Mouse (Mus musculus) megakaryocyte, embryonic 14.5 days (primary cell): ENCODE results near the gene Pdzd8. TPM values are rescaled to one million over a fixed set of nuclear protein-coding genes. Genes with fewer than 3 reads are reported as not detected.
A peak's percentile ranks its signal among the peaks of the same experiment; 100 is the strongest.

ENCODE experiments used
- H3K27me3 ChIP-seq: replicated peaks from 2 replicates; pipeline ENCODE3; 2012; ENCODE audit warnings: inconsistent platforms
- H3K36me3 ChIP-seq: replicated peaks from 2 replicates; pipeline ENCODE3; 2012; ENCODE audit warnings: low read length, inconsistent platforms, mixed read lengths
- H3K4me1 ChIP-seq: 2 replicates; pipeline ENCODE4 v1.6.1; 2012; ENCODE audit warnings: inconsistent platforms
- H3K4me3 ChIP-seq: replicated peaks from 2 replicates; pipeline ENCODE3; 2012; ENCODE audit warnings: moderate library complexity, mild to moderate bottlenecking, inconsistent platforms
- H3K9me3 ChIP-seq: 2 replicates; pipeline ENCODE4 v1.6.1; 2012; ENCODE audit warnings: inconsistent platforms
- FLI1 ChIP-seq: IDR thresholded peaks from 2 replicates; pipeline ENCODE4 v1.6.1; 2012; ENCODE audit warnings: low read length, inconsistent platforms, mixed read lengths
- GATA1 ChIP-seq: IDR thresholded peaks from 3 replicates; pipeline ENCODE4 v1.6.1; 2012; ENCODE audit warnings: mixed read lengths, low read length, inconsistent platforms, borderline replicate concordance
- polyA plus RNA-seq: library from polyadenylated mRNA; stranded (reverse); fragments of >175 nt; gene quantifications from 2 replicates; pipeline ENCODE4 v1.2.3, GENCODE M21; 2012; ENCODE audit warnings: low replicate concordance; ENCODE audit not compliant: insufficient read depth

The Pdzd8 gene
- polyA plus RNA-seq, result 1.3 and 1.9 TPM in 2 replicates

DNA sequence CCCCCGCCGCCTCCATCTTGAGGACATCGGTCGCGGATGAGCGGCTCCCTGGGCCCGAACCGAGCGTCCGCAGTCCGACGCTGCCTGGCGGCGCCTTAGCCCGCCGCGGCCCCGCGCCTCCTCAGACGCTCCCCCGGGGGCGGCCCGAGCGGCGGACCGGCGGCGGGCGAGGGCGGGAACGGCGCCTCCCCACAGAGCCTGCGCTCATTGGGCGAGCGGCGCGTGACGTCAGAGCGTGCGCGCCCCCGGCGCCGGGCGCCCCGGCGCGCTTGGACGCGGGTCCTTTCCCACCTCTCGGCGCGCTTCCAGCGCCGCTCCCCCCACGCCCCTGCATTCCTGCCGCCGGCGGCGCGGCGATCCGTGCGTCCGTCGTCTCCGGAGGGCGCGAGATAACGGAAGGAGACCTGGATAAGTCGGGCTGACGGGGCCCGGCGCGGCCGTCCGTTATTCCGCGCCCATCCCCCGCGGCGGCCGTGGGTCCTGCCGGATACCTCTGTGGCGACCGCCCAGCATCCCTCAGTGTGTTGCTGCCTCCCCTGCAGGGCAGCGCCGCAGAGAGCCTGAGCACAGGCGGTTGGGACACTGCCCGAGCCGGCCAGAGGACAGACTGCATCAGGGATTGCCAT, at the start of gene Pdzd8:
Gene Pdzd8 (minus strand): TSS at position 123 of the 626 bp plus-strand sequence.
- Histone ChIP-seq H3K36me3 (peaks cover 2% of the 10 kb centered on the region), H3K27me3 (no peaks in the 10 kb centered on the region), H3K4me3 (peak within 1 kb of the TSS; percentile 100), H3K4me1 (peaks cover 51% of the 10 kb centered on the region), H3K9me3 (no peaks in the 10 kb centered on the region)
- TF ChIP-seq GATA1 (no peak), FLI1 (no peak)

DNA sequence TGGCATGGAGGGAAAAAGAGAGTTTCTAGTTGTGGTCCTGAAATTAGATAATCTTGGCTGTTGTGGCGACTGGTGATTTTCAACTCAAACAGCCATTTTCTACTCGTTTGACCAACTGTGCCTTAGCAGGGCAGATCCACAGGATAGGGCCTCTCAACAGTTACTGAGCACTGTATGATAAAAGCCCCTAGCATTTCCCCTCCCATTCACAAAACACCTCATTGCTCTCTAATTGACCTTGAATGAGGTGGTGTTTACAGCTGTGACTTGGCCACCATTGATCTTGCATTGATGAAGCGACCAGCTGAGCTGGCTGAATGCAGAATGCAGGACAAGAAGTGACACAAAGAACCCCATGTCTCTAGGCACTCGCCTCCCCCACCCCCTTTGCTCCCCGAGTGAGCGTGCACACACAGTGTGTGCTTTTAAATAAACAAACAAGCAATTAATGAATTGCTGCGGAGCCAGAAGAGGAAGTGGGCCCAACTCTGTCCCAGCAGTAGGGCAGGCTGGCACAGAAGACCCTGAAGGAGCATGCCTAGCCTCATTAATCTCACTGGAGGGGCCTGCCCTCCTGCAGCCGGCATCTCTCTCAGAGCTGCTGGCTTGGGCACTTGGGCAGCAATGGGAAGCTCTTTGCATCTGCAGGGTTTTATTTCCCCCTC, 48.3 kb upstream of the Pdzd8 start:
- H3K4me1 ChIP-seq, result peaks cover 8% of the 10 kb centered on the region
- H3K4me3 ChIP-seq, result no peak overlapping the region
- H3K9me3 ChIP-seq, result no peaks in the 10 kb centered on the region
- no peaks in the 10 kb centered on the region for H3K36me3 ChIP-seq
- peaks cover 43% of the 10 kb centered on the region for H3K27me3 ChIP-seq
- no peak for TF ChIP-seq FLI1
- no peak for TF ChIP-seq GATA1

DNA sequence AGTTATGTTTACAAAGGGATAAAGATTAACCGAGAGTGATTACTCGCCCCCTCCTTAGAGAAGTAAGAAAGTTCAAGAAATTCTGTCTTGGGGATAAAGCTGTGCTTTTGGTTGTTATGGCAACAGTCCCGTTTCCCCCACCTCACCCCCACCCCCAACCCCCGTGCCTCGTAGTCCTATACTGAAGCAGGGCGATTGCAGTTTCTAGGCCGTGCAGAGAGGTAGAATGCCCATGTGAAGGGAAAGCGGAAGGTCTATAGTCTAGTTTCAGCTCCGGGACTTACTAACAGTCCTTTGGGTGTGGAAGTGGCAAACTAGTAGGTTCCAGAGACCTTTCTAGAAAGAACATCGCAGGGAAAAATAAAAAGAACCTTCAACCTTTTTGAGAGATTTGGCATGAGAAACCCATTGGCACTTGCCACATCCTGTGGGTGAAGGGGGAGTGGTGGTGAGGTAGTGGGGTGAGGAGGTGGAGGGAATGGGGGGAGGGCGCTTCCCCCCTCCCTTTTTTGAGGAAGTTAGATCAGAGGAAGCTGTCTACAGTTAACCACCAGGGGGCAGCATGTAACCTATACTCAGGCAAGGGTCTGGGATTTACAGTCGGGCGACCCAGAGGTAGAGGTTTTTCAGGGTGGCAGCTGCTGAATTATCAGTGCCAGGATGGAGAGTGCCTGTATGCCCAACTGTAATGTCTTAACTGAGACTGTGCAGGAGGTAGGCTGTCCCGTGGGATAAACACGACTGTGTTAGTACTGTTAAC, 43.4 kb upstream of the Pdzd8 start:
- H3K4me3 ChIP-seq, result peak overlapping the region; percentile 72
- H3K9me3 ChIP-seq, result no peaks in the 10 kb centered on the region
- peaks cover 9% of the 10 kb centered on the region for H3K4me1 ChIP-seq
- H3K27me3 ChIP-seq, result peaks cover 28% of the 10 kb centered on the region
- TF ChIP-seq GATA1, result no peak
- TF ChIP-seq FLI1, result no peak
- no peaks in the 10 kb centered on the region for H3K36me3 ChIP-seq

DNA sequence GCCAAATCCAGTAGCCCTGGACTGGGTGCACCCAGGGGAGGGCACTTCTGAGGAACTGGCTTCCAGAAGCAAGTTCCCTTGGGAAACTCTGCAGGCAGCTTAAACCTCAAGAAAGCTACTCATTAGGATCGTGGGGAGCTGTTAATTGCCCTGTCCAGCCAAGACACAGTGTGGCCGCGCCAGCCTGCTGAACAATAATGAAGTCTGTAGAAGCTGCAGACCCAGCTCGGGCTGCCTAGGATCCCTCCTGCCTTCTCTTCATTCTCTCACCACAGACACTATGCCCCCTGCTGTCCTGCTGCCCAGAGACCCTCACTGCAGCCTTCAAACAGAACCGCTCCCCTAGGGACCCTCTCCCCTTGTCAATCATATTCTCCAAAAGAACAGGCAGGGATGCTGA, 42.8 kb upstream of the Pdzd8 start:
- H3K36me3 ChIP-seq, result no peaks in the 10 kb centered on the region
- peaks cover 26% of the 10 kb centered on the region for H3K27me3 ChIP-seq
- TF ChIP-seq GATA1 (no peak), FLI1 (no peak)
- H3K4me3 ChIP-seq, result no peak overlapping the region
- peaks cover 9% of the 10 kb centered on the region for H3K4me1 ChIP-seq
- no peaks in the 10 kb centered on the region for H3K9me3 ChIP-seq

DNA sequence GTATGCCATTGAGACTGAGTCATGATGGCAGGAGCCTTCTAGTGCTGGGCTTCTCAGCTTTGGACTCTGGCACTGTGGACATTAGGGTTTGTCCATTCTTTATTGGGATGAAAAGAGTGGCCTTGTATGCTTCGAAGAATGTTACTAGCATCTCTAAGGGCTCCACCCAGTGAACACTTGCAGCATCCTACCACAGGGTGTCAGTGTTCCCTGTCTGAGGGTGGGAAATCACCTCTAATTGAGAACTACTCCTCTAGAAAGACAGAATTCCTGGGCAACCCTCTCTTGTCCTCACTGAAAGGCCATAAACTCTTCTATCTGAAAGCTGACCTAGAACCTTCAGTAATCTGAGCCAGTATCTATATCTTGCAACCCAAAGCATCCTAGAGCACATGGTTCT, 41.6 kb upstream of the Pdzd8 start:
- peaks cover 9% of the 10 kb centered on the region for H3K4me1 ChIP-seq
- H3K36me3 ChIP-seq, result no peaks in the 10 kb centered on the region
- TF ChIP-seq FLI1 (no peak), GATA1 (no peak)
- H3K27me3 ChIP-seq, result peaks cover 26% of the 10 kb centered on the region
- H3K9me3 ChIP-seq, result no peaks in the 10 kb centered on the region
- no peak overlapping the region for H3K4me3 ChIP-seq

DNA sequence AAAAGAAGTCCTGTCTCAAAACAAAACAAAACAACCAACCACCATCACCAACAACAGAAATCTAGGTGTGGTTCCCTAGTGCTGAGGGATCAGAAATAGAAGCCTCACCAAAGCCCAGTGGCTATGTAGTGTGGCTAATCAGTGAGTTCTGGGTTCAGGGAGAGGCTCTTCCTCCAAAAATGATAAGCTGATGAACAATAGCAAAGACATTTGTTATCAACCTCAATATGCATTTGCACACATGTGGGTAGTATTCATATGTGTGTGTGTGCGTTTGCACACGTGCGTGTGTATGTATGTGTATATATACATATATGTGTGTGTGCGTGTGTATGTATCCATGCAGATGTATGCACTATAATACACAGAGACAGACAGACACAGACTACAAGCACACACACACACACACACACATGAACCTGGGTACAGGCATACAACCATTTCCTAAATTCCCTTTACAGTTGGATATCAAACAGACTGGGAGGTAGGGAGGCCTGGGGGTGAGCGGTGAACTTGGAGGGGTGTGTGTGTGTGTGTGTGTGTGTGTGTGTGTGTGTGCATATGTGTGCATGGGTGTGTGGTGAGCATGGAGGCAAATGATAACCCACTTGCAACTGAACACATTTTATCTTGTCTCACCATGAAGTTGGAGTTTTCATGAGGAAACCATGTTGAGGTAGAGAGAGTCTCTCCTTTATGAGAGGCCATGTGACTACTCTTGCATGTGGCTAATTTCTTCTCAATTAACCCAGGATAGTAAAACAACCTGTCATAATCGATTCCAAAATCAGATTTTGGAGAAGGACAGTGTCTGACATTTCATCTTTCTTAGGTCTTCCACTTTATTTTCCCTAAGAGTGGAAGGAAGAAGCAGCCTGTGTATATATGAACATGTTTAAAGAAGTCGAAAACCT, 39.3 kb upstream of the Pdzd8 start:
- no peaks in the 10 kb centered on the region for H3K36me3 ChIP-seq
- H3K4me1 ChIP-seq, result peaks cover 9% of the 10 kb centered on the region
- no peaks in the 10 kb centered on the region for H3K9me3 ChIP-seq
- no peak for TF ChIP-seq GATA1
- TF ChIP-seq FLI1, result no peak
- H3K4me3 ChIP-seq, result no peak overlapping the region
- peaks cover 27% of the 10 kb centered on the region for H3K27me3 ChIP-seq

DNA sequence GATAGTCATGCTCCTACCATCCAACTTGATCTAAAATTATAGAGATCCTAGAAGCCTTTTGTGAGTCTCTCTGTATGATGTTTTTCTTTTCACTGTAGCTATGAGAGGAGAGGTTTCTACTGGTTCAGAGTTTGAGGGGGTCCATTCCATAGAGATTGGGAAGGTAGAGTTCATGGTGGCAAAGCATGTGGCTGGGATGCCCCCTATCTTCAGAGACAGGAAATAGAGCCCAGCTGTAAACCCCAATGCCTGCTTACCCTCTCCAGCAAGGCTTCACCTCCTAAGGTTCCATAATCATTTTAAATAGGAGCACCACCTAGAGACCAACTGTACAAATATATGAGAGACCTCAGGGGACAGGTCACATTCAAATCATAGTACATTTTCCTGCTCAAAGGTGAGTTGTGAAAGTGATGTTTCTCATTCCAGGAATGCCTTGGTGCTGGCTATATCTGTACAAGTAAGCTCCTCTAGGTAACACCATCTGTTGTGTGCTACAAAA, 36.9 kb upstream of the Pdzd8 start:
- peaks cover 26% of the 10 kb centered on the region for H3K27me3 ChIP-seq
- H3K4me1 ChIP-seq, result no peaks in the 10 kb centered on the region
- no peak overlapping the region for H3K4me3 ChIP-seq
- H3K9me3 ChIP-seq, result no peaks in the 10 kb centered on the region
- H3K36me3 ChIP-seq, result no peaks in the 10 kb centered on the region
- no peak for TF ChIP-seq GATA1
- no peak for TF ChIP-seq FLI1

DNA sequence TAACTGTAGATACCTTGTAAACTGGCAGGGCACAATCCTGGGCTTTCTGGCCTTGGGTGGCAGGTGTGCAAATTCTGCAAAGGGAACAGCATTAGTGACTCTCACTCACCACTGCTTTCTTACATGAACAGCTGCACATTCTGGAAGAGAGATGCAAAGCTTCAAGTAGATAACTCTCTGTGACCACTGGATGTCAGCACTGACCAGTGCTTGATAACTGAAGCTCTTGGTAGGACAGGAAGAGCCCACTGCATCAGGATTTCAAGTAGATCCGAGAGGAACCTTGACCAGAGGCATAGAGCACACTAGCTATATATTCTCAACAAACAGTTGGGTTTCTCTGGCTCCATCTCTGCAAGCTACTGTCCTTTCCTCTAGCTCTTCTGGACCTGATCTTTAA, 34.4 kb upstream of the Pdzd8 start:
- Histone ChIP-seq H3K4me3 (no peak overlapping the region), H3K36me3 (no peaks in the 10 kb centered on the region), H3K4me1 (no peaks in the 10 kb centered on the region), H3K27me3 (peaks cover 26% of the 10 kb centered on the region), H3K9me3 (0 out of 2 replicates have a peak, but pooled peaks cover 10% of the 10 kb centered on the region)
- TF ChIP-seq GATA1 (no peak), FLI1 (no peak)

DNA sequence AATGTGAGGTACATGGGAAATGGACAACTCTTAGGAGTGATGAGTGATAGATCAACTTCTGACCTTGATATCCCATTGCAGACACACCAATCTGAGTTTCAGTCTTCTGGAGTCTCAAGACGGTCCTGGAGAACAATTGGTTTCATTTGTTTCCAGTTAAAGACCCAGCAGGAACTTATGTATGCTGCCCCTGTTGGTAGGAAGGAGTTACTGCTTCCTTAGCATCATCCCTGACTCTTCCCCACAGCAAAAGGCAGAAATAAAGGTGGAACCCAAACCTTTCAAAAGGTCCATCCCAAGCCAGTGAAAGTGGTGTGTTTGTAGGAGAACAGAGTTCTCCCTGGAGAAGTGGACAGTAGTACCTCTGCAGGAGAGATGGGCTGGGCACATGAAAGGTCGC, 30.9 kb upstream of the Pdzd8 start:
- H3K36me3 ChIP-seq, result no peaks in the 10 kb centered on the region
- H3K27me3 ChIP-seq, result peaks cover 31% of the 10 kb centered on the region
- TF ChIP-seq FLI1, result no peak
- TF ChIP-seq GATA1, result no peak
- H3K9me3 ChIP-seq, result peaks cover 26% of the 10 kb centered on the region; the same call in 1 of the 2 replicates
- H3K4me1 ChIP-seq, result no peaks in the 10 kb centered on the region
- no peak overlapping the region for H3K4me3 ChIP-seq
